In the genomic region with DNA sequence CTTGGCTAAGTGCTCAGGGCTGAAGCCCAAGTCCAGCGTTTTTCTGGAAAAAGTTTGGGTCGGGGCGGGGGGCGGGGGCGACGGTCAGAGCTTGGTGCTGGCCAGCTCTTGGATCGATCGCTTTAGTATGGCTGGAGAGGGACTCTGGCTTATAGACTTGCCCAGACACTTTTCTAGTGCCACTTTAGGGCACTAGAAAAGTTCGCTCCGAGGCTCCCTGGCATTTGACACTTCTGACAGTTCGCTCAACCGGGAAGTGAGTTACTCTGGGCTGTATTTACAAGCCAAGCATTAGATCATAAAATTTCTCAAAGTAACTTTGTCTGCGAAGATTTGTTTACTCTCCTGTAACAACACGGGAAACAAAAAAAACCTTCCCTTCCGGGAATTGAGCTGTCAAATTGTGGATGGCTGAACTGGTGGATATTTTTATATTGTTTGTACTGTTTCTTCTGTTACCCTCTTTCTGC, we compare ENCODE assay signal across 8 mouse cellular contexts. TPM values are rescaled to one million over a fixed set of nuclear protein-coding genes. Genes with fewer than 3 reads are reported as not detected.
A peak's percentile ranks its signal among the peaks of the same experiment; 100 is the strongest.
DNase-seq lines count a peak whose midpoint lies in the region; ATAC-seq and TF ChIP-seq lines count a peak whose summit lies in the region.

No protein-coding gene starts in this region.

- 3% methylated on average over 15 of the region's 15 CpGs for WGBS in thymus, adult 2 months
- 6% methylated on average over 15 of the region's 15 CpGs for WGBS in heart, embryonic 16.5 days
- 12% methylated on average over 15 of the region's 15 CpGs for WGBS in limb, embryonic 11.5 days
- 15% methylated on average over 15 of the region's 15 CpGs for WGBS in midbrain, embryonic 15.5 days

- peak overlapping the region; percentile 98 for H3K4me2 ChIP-seq in heart, embryonic 16.5 days (ENCODE audit: low read depth, low read length)
- peak overlapping the region; percentile 87 for H3K4me2 ChIP-seq in limb, embryonic 11.5 days (ENCODE audit: low read depth, severe bottlenecking)
- peak overlapping the region; percentile 89 for H3K4me2 ChIP-seq in midbrain, embryonic 15.5 days

- peak overlapping the region; percentile 59 for H3K27ac ChIP-seq in thymus, adult 2 months (ENCODE audit: control insufficient read depth, insufficient read depth, low read length)
- H3K27ac ChIP-seq in heart, embryonic 16.5 days (ENCODE audit: low read length) = 0 out of 2 replicates have a peak overlapping the region, but pooled peaks have one; percentile 0
- H3K27ac ChIP-seq in limb, embryonic 11.5 days (replicated peaks; ENCODE audit: low read depth, low read length) = no peak overlapping the region
- no peak overlapping the region for H3K27ac ChIP-seq in midbrain, embryonic 15.5 days

- ATAC-seq in heart, embryonic 16.5 days (replicated peaks; ENCODE audit: extremely low read depth, insufficient read depth, low FRiP score) = 0 out of 2 replicates have a peak, but pooled peaks have one; percentile 8
- peak; percentile 13; the same call in 1 of the 2 replicates for ATAC-seq in limb, embryonic 11.5 days (ENCODE audit: insufficient number of reproducible peaks, low FRiP score, low TSS enrichment, low read depth)
- ATAC-seq in midbrain, embryonic 15.5 days (replicated peaks) = peak; percentile 27; the same call in 1 of the 2 replicates
- no peak for ATAC-seq in granulocyte monocyte progenitor cell, adult 5-6 weeks (replicated peaks; ENCODE audit: poor library complexity, severe bottlenecking)

- TF ChIP-seq POLR2A in thymus, adult 2 months (IDR thresholded peaks at IDR 0.05; ENCODE audit: control insufficient read depth, extremely low read depth, insufficient read depth, low read length, poor library complexity) = no peak

- peaks cover 37% of the 10 kb centered on the region for H3K4me1 ChIP-seq in thymus, adult 2 months (replicated peaks; ENCODE audit: control insufficient read depth, insufficient read depth, low read length)
- H3K4me1 ChIP-seq in heart, embryonic 16.5 days (ENCODE audit: control insufficient read depth, insufficient read depth, low read length) = 0 out of 2 replicates have a peak, but pooled peaks cover 2% of the 10 kb centered on the region
- H3K4me1 ChIP-seq in limb, embryonic 11.5 days (ENCODE audit: control insufficient read depth, insufficient read depth, low read length) = no peaks in the 10 kb centered on the region; the same call in 1 of the 2 replicates
- H3K4me1 ChIP-seq in midbrain, embryonic 15.5 days = peaks cover 11% of the 10 kb centered on the region

- peak overlapping the region; percentile 86 for H3K4me3 ChIP-seq in thymus, adult 2 months (ENCODE audit: control insufficient read depth, insufficient read depth, low read length)
- H3K4me3 ChIP-seq in heart, embryonic 16.5 days (ENCODE audit: low read length) = peak overlapping the region; percentile 69
- peak overlapping the region; percentile 30 for H3K4me3 ChIP-seq in limb, embryonic 11.5 days (ENCODE audit: low read depth, low read length)
- peak overlapping the region; percentile 38 for H3K4me3 ChIP-seq in midbrain, embryonic 15.5 days

- no peak for TF ChIP-seq CTCF in thymus, adult 2 months (IDR thresholded peaks at IDR 0.05; ENCODE audit: borderline replicate concordance, control insufficient read depth, extremely low read depth, insufficient read depth, low read length, poor library complexity)

- H3K9ac ChIP-seq in heart, embryonic 16.5 days (ENCODE audit: low read length) = peak overlapping the region; percentile 77
- H3K9ac ChIP-seq in limb, embryonic 11.5 days (ENCODE audit: low read length) = no peak overlapping the region
- peak overlapping the region; percentile 37; the same call in 1 of the 2 replicates for H3K9ac ChIP-seq in midbrain, embryonic 15.5 days

- no peak for DNase-seq in thymus, adult 2 months
- DNase-seq in thymus, adult 18-20 months = no peak
- no peak for DNase-seq in limb, embryonic 11.5 days (ENCODE audit: low spot score)
- DNase-seq in frontal cortex, postnatal 10 days (ENCODE audit: low spot score in 2 of 2) = no peak
- no peak for DNase-seq in frontal cortex, postnatal 36 days (ENCODE audit: low spot score in 2 of 2)

- H3K36me3 ChIP-seq in thymus, adult 2 months (ENCODE audit: control insufficient read depth, insufficient read depth, low read length) = no peaks in the 10 kb centered on the region
- no peaks in the 10 kb centered on the region for H3K36me3 ChIP-seq in heart, embryonic 16.5 days (ENCODE audit: control insufficient read depth, insufficient read depth)
- H3K36me3 ChIP-seq in limb, embryonic 11.5 days (ENCODE audit: control insufficient read depth, insufficient read depth, low read length) = no peaks in the 10 kb centered on the region
- no peaks in the 10 kb centered on the region for H3K36me3 ChIP-seq in midbrain, embryonic 15.5 days (replicated peaks)

- H3K9me3 ChIP-seq in heart, embryonic 16.5 days (replicated peaks; ENCODE audit: control insufficient read depth, low read length) = no peaks in the 10 kb centered on the region
- H3K9me3 ChIP-seq in limb, embryonic 11.5 days (ENCODE audit: control insufficient read depth, low read length) = no peaks in the 10 kb centered on the region
- H3K9me3 ChIP-seq in midbrain, embryonic 15.5 days = no peaks in the 10 kb centered on the region

- H3K27me3 ChIP-seq in thymus, adult 2 months (ENCODE audit: control insufficient read depth, insufficient read depth, low read length) = no peaks in the 10 kb centered on the region
- no peaks in the 10 kb centered on the region for H3K27me3 ChIP-seq in heart, embryonic 16.5 days (ENCODE audit: control insufficient read depth, insufficient read depth, low read length)
- no peaks in the 10 kb centered on the region for H3K27me3 ChIP-seq in limb, embryonic 11.5 days (ENCODE audit: control insufficient read depth, insufficient read depth, low read length)
- H3K27me3 ChIP-seq in midbrain, embryonic 15.5 days (replicated peaks) = 0 out of 2 replicates have a peak, but pooled peaks cover 2% of the 10 kb centered on the region

RNA-seq across cellular contexts. Expression of gene Fas, which starts 0.4 kb away (rescaled TPM):
- 12.1 and 14.3 TPM in 2 replicates for polyA plus RNA-seq in thymus, adult 2 months (2012; rRNA removed)
- polyA plus RNA-seq in heart, embryonic 16.5 days (2015; fragmentation: Nextera tagmentation; extraction: Ambion mirVana) = 5.8 and 6.6 TPM in 2 replicates
- polyA plus RNA-seq in limb, embryonic 11.5 days (2014; fragmentation: Nextera tagmentation; extraction: Ambion mirVana) = 0.44 and 0.72 TPM in 2 replicates
- polyA plus RNA-seq in midbrain, embryonic 15.5 days (2015; fragmentation: Nextera tagmentation; extraction: Ambion mirVana) = 0.44 and 1.0 TPM in 2 replicates
- total RNA-seq in granulocyte monocyte progenitor cell, adult 5-6 weeks (2014; fragmentation: Nextera tagmentation) = 2.7 TPM in 1 of 2 replicates, not detected in the other
- 0.15 and 3.4 TPM in 2 replicates for total RNA-seq in granulocyte monocyte progenitor cell, adult 5-6 weeks (2017)

RNA-seq across cellular contexts. Expression of gene Acta2, which starts 35.5 kb away (rescaled TPM):
- polyA plus RNA-seq in thymus, adult 2 months (2012; rRNA removed) = 113 and 117 TPM in 2 replicates
- 1,155 and 1,297 TPM in 2 replicates for polyA plus RNA-seq in heart, embryonic 16.5 days (2015; fragmentation: Nextera tagmentation; extraction: Ambion mirVana)
- 43.5 and 48.5 TPM in 2 replicates for polyA plus RNA-seq in limb, embryonic 11.5 days (2014; fragmentation: Nextera tagmentation; extraction: Ambion mirVana)
- 12.0 and 13.4 TPM in 2 replicates for polyA plus RNA-seq in midbrain, embryonic 15.5 days (2015; fragmentation: Nextera tagmentation; extraction: Ambion mirVana)
- total RNA-seq in granulocyte monocyte progenitor cell, adult 5-6 weeks (2014; fragmentation: Nextera tagmentation) = 2.1 TPM in 1 of 2 replicates, not detected in the other
- total RNA-seq in granulocyte monocyte progenitor cell, adult 5-6 weeks (2017) = 0.17 and 0.21 TPM in 2 replicates

Comparison
In these comparisons a context has a peak if more than half of its experiments do, and no peak if none do; other contexts are left out.
1. H3K27ac ChIP-seq: peak in thymus, adult 2 months (single experiment) and heart, embryonic 16.5 days (single experiment); none in limb, embryonic 11.5 days (single experiment) and midbrain, embryonic 15.5 days (single experiment).
2. H3K4me3 ChIP-seq: peak in every context shown above with its lines; median percentile 86 in thymus, adult 2 months; 69 in heart, embryonic 16.5 days; 38 in midbrain, embryonic 15.5 days; 30 in limb, embryonic 11.5 days.
3. Peak in every context shown above with its lines, with median percentiles within 50 percentile points of each other: H3K4me2 ChIP-seq.